Mouse (Mus musculus): ENCODE results near the gene Nbas.

DNA sequence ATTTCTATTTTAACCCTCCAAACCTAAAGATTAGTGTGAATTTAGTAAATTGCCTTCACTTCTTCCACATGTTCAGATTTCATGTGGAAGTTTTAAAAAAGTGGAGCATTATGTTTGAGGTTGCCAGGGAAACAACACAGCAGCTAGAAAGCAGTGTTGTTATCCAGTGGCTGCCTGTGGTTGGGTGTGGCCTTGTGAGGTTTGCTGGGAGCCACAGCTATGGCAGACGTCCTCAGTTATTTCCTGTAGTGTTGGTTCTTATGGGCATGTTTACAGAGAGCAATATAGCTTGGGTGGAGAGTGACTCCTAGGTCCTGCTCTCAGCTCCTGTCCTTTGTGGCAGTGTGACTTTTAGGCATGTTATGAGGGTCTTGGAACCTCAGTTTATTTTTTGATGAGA, 249.1 kb downstream of the Nbas start:
- TF ChIP-seq POLR2A (IDR thresholded peaks at IDR 0.05; ENCODE audit: borderline replicate concordance, extremely low read depth, insufficient read depth, insufficient read length, poor library complexity, severe bottlenecking) (no peak), CTCF (IDR thresholded peaks at IDR 0.05; ENCODE audit: borderline replicate concordance, extremely low read depth, insufficient read depth, insufficient read length) (no peak)
